Mouse (Mus musculus): Measurements from ENCODE around the gene Sh3gl3. TPM values are rescaled to one million over a fixed set of nuclear protein-coding genes. Genes with fewer than 3 reads are reported as not detected.
"Not testable (repeated sequence)": the region's sequence is repeated elsewhere in the genome, so short reads cannot be mapped to it uniquely, and the experiment has no call there.

Gene Sh3gl3
- polyA plus RNA-seq, 1 experiment from 2014 or later: 44.8 TPM

DNA sequence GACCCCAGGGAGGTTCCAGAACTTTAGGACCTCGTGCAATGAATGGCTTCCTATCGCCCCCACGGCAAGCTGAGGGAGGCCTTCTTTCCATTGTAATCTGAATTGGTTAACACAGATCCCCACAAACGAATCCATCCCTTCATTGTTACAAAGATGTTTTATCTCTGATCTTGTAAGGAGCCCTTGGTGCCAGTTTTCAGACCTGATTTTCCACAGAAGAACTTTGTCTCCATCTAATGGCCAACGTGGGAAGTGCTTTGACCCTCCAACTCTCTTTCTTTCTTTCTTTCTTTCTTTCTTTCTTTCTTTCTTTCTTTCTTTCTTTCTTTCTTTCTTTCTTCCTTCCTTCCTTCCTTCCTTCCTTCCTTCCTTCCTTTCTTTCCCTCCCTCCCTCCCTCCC, 99.2 kb downstream of the Sh3gl3 start:
- not testable (repeated sequence) for H3K36me3 ChIP-seq; H3K27me3 ChIP-seq; H3K9me3 ChIP-seq; H3K4me2 ChIP-seq (replicated peaks); ATAC-seq; H3K4me1 ChIP-seq (replicated peaks); H3K4me3 ChIP-seq (replicated peaks); H3K27ac ChIP-seq; H3K9ac ChIP-seq (replicated peaks)
- 23% methylated on average over 5 of the region's 5 CpGs for WGBS

DNA sequence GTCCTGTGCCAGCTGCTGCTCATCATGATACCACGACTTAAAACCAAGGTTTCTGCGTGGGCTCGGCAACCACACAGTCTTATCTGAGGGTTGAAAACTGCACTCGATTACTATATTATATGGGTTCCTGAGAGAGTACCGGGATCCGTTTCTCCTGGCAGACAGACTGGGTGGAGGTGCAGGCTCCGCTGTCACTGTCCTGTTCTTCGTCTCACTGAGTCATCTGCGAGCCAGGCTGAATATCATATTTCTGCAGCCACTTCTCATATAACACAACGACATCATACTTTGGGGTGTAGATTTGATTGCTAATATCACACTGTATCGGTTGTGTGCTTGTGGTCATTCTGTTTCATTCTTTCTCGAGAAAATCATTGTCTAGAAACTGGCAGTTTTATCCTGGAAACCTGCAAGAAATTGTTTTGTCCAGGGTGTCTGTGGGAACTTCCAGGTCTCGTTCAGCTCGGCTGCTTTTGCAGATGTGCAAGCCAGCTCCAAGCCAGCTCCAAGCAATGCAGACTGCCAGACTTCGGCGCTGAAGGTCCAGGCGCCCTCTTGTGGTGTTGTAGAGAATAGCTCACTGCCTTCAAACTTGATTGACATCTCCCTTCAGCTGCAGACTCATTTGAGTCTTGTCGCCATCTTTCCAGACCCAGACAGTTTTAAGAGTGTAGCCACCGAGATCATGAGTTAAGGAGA, 100.5 kb downstream of the Sh3gl3 start:
- no peak overlapping the region for H3K4me2 ChIP-seq (replicated peaks)
- WGBS: 58% methylated on average over 19 of the region's 19 CpGs
- H3K9me3 ChIP-seq: no peaks in the 10 kb centered on the region
- H3K36me3 ChIP-seq: no peaks in the 10 kb centered on the region; the same call in 1 of the 2 replicates
- ATAC-seq: peak; percentile 51; the same call in 1 of the 2 replicates
- no peak overlapping the region for H3K4me3 ChIP-seq (replicated peaks)
- no peak overlapping the region for H3K27ac ChIP-seq
- no peaks in the 10 kb centered on the region for H3K27me3 ChIP-seq
- H3K9ac ChIP-seq (replicated peaks): no peak overlapping the region
- no peaks in the 10 kb centered on the region for H3K4me1 ChIP-seq (replicated peaks)

- no peaks in the 10 kb centered on the region for H3K9me3 ChIP-seq
- 94% methylated on average over 5 of the region's 5 CpGs for WGBS
- no peaks in the 10 kb centered on the region; the same call in 1 of the 2 replicates for H3K36me3 ChIP-seq
- H3K27me3 ChIP-seq: no peaks in the 10 kb centered on the region
- H3K4me3 ChIP-seq (replicated peaks): no peak overlapping the region
- no peak for ATAC-seq
- no peak overlapping the region for H3K9ac ChIP-seq (replicated peaks)
- no peaks in the 10 kb centered on the region for H3K4me1 ChIP-seq (replicated peaks)
- H3K27ac ChIP-seq: no peak overlapping the region
- H3K4me2 ChIP-seq (replicated peaks): no peak overlapping the region
Measured at GRCm38 (mm10) chr7:82274975-82275374, 101.3 kb downstream of the Sh3gl3 start.

DNA sequence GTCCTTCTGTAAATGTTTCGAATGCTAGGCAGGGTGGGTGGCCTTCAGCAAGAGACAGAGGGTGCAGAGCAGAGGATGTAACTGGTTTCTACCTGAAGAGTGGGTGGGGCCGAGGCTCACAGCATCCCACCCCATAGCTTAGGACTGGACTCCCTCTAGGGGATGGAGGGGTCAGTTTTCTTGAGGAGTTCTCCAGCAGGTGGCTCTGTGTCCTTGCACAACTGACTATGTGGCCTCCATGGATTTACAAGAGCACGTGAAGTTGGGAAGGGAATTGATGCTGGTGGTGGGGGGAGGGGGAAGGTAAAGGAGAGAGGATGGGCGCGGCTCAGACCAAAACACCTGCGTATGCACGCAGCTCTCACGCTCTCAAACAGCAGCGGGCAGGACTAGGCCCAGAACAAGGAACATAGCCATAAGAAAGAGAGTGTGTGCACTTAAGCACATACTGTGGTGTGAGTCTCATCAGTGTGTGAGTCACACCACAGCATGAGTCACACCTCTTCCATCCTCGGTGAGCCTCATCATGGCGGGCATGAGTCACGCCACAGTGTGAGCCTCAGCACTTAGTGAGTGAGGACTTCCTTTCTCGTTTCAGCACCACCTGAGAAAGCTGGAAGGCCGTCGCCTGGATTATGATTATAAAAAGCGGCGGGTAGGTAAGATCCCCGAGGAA, 102.0 kb downstream of the Sh3gl3 start:
- no peaks in the 10 kb centered on the region for H3K27me3 ChIP-seq
- H3K4me1 ChIP-seq (replicated peaks): no peaks in the 10 kb centered on the region
- H3K4me2 ChIP-seq (replicated peaks): no peak overlapping the region
- H3K36me3 ChIP-seq: no peaks in the 10 kb centered on the region; the same call in 1 of the 2 replicates
- H3K9ac ChIP-seq (replicated peaks): no peak overlapping the region
- no peak overlapping the region for H3K4me3 ChIP-seq (replicated peaks)
- no peak overlapping the region for H3K27ac ChIP-seq
- H3K9me3 ChIP-seq: no peaks in the 10 kb centered on the region
- 80% methylated on average over 18 of the region's 18 CpGs for WGBS
- ATAC-seq: no peak

GRCm38 (mm10) chr7:82282011-82282410, 108.4 kb downstream of the Sh3gl3 start:
- no peak overlapping the region for H3K27ac ChIP-seq
- no peaks in the 10 kb centered on the region for H3K36me3 ChIP-seq
- no peak for ATAC-seq
- H3K9me3 ChIP-seq: no peaks in the 10 kb centered on the region
- no peaks in the 10 kb centered on the region for H3K4me1 ChIP-seq (replicated peaks)
- no peaks in the 10 kb centered on the region for H3K27me3 ChIP-seq
- no peak overlapping the region for H3K4me3 ChIP-seq (replicated peaks)
- H3K9ac ChIP-seq (replicated peaks): no peak overlapping the region
- WGBS: 85% methylated on average over 8 of the region's 8 CpGs
- no peak overlapping the region for H3K4me2 ChIP-seq (replicated peaks)

DNA sequence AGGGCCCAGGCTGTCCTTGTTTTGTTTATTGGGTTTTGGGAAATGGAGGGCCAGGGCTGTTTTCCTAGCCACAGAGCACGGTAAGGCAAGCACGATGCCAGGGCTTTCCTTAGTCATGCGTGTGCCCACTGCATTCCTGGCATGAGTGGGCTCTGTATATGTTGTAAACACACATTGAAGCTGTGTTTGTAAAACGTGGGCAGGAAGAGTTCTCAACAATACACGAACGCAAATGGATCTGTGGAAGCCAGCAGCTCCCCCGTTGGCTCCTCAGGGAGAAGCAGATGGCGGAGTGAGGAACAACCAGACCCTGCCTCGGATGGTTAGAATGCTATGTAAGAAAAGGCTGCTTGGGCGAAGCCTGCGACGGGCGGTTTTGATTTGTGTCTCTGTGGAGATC, 108.8 kb downstream of the Sh3gl3 start:
- no peak overlapping the region for H3K27ac ChIP-seq
- H3K4me1 ChIP-seq (replicated peaks): no peaks in the 10 kb centered on the region
- H3K4me3 ChIP-seq (replicated peaks): no peak overlapping the region
- no peak overlapping the region for H3K4me2 ChIP-seq (replicated peaks)
- no peaks in the 10 kb centered on the region; the same call in 1 of the 2 replicates for H3K36me3 ChIP-seq
- 0 out of 2 replicates have a peak, but pooled peaks cover 3% of the 10 kb centered on the region for H3K9me3 ChIP-seq
- H3K9ac ChIP-seq (replicated peaks): no peak overlapping the region
- no peaks in the 10 kb centered on the region for H3K27me3 ChIP-seq
- 83% methylated on average over 13 of the region's 13 CpGs for WGBS
- no peak for ATAC-seq

DNA sequence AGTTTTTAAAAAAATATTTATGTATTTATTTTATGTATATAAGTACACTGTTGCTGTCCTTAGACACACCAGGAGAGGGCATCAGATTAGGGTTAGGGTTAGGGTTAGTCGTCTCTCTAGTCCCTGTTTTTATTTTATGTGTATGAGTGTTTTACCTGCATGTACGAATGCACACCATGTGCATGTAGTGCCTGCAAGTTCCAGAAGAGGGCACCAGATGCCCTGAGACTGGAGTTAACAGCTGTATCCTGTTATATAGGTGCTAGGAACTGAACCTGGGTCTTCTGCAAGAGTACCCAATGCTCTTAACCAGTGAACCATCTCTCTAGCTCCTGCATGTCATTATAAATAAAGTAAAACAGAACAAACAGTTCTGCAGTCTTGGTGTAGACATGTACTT, 113.6 kb downstream of the Sh3gl3 start:
- Histone ChIP-seq H3K9ac (replicated peaks) (no peak overlapping the region), H3K4me2 (replicated peaks) (no peak overlapping the region), H3K27ac (no peak overlapping the region), H3K27me3 (no peaks in the 10 kb centered on the region), H3K9me3 (0 out of 2 replicates have a peak, but pooled peaks cover 3% of the 10 kb centered on the region), H3K36me3 (no peaks in the 10 kb centered on the region; the same call in 1 of the 2 replicates), H3K4me1 (replicated peaks) (no peaks in the 10 kb centered on the region), H3K4me3 (replicated peaks) (no peak overlapping the region)
- ATAC-seq: no peak
- WGBS: 91% methylated on average over 2 of the region's 2 CpGs

- no peak overlapping the region for H3K9ac ChIP-seq (replicated peaks)
- H3K4me3 ChIP-seq (replicated peaks): no peak overlapping the region
- H3K4me1 ChIP-seq (replicated peaks): no peaks in the 10 kb centered on the region
- H3K27me3 ChIP-seq: no peaks in the 10 kb centered on the region
- no peak overlapping the region for H3K27ac ChIP-seq
- H3K4me2 ChIP-seq (replicated peaks): no peak overlapping the region
- no peaks in the 10 kb centered on the region for H3K9me3 ChIP-seq
- H3K36me3 ChIP-seq: no peaks in the 10 kb centered on the region
- WGBS: 82% methylated on average over 7 of the region's 7 CpGs
- no peak for ATAC-seq
Measured at GRCm38 (mm10) chr7:82293441-82293840, 119.8 kb downstream of the Sh3gl3 start.

DNA sequence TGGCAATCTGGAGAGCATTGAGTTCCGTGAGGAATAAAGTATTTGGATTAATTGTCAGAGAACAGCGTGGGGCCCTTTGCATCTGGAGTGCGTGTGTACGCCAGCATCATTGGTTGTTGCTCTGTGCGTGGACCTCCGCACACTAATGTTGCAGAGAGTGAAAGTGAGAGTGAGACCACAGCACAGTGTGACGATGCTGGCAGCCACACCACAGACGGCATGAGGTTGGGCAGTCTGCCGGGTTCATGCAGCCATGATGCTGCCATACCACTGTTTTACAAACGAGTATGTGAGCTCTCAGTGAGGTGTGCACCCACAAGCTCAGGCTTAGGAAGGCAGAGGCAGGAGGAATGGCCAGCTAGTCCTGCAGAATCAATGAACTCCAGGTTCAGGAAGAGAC, 120.4 kb downstream of the Sh3gl3 start:
- no peak overlapping the region for H3K27ac ChIP-seq
- 76% methylated on average over 10 of the region's 10 CpGs for WGBS
- H3K4me3 ChIP-seq (replicated peaks): no peak overlapping the region
- no peak overlapping the region for H3K9ac ChIP-seq (replicated peaks)
- no peaks in the 10 kb centered on the region for H3K9me3 ChIP-seq
- H3K4me1 ChIP-seq (replicated peaks): no peaks in the 10 kb centered on the region
- no peaks in the 10 kb centered on the region for H3K36me3 ChIP-seq
- H3K27me3 ChIP-seq: no peaks in the 10 kb centered on the region
- ATAC-seq: no peak
- H3K4me2 ChIP-seq (replicated peaks): no peak overlapping the region

DNA sequence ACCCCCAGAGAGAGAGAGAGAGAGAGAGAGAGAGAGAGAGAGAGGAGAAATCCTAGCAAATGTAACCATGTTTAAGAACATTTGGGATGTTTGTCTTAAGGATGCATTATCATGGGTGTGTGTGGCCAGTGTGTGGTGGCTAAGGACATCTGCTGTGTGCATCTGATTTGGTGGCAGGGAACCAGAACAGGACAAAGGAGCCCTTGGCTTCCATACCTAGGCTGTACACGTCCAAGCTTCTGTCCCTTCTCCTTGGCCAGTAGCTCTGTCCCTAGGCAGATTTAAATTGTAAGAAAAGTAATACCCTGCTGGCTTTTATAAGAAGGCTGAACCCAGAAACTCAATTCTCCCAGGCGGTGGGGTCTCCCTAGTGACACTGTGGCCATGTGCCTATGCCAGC, 121.0 kb downstream of the Sh3gl3 start:
- Histone ChIP-seq H3K4me1 (replicated peaks) (no peaks in the 10 kb centered on the region), H3K4me3 (replicated peaks) (no peak overlapping the region), H3K9ac (replicated peaks) (no peak overlapping the region), H3K36me3 (no peaks in the 10 kb centered on the region), H3K4me2 (replicated peaks) (no peak overlapping the region), H3K27me3 (no peaks in the 10 kb centered on the region), H3K9me3 (no peaks in the 10 kb centered on the region), H3K27ac (no peak overlapping the region)
- no peak for ATAC-seq
- 60% methylated on average over 2 of the region's 2 CpGs for WGBS

DNA sequence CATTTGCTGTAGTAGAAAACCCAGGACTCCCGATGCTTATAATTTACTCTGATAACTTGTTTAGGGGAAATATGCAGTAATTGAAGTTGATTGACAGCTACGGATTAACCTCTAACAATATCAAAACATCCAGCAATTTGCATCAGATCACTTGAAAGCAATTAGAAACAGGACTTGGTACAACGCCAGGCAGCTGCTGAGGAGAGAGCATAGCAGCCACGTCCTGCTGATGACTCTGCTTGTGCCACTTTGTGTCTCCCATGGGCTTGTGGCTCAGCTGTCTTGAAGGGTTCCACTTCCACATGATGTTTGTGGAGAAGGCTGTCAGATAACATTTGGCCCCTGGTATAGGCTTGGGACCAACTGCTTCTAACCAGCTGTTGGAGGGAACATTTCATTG, 134.8 kb downstream of the Sh3gl3 start:
- no peak for ATAC-seq
- Histone ChIP-seq H3K9ac (replicated peaks) (no peak overlapping the region), H3K27me3 (no peaks in the 10 kb centered on the region), H3K4me3 (replicated peaks) (no peak overlapping the region), H3K36me3 (no peaks in the 10 kb centered on the region), H3K4me1 (replicated peaks) (no peaks in the 10 kb centered on the region), H3K9me3 (no peaks in the 10 kb centered on the region), H3K4me2 (replicated peaks) (no peak overlapping the region), H3K27ac (no peak overlapping the region)
- WGBS: 64% methylated on average over 4 of the region's 4 CpGs

DNA sequence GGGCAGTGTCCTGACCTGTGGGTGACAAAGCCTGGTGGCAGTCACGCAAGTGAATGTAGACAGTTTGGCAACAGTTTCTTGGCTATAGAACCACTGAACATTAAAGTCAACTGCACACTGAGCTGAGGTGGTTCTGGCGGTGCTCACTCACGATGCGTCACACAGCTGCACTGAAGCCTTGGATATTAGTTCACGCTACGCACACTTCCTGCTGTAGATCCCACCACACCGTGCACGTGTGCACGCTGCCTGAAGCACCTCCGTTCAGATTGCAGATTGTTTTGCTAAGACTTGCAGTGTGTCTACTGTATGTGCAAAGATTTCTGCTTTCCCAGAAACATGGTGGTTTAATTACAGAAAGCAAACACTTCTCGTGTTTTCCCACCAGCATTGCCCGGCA, 144.9 kb downstream of the Sh3gl3 start:
- WGBS: 90% methylated on average over 12 of the region's 12 CpGs
- H3K27me3 ChIP-seq: no peaks in the 10 kb centered on the region
- ATAC-seq: no peak
- H3K9me3 ChIP-seq: no peaks in the 10 kb centered on the region
- H3K36me3 ChIP-seq: no peaks in the 10 kb centered on the region
- no peak overlapping the region for H3K27ac ChIP-seq
- no peaks in the 10 kb centered on the region for H3K4me1 ChIP-seq (replicated peaks)
- no peak overlapping the region for H3K4me3 ChIP-seq (replicated peaks)
- H3K9ac ChIP-seq (replicated peaks): no peak overlapping the region
- H3K4me2 ChIP-seq (replicated peaks): no peak overlapping the region
